Mouse (Mus musculus) myocyte (in vitro differentiated cells): Measurements from ENCODE around the gene Tspan13. TPM values are rescaled to one million over a fixed set of nuclear protein-coding genes. Genes with fewer than 3 reads are reported as not detected.

Source experiments
- H3K27me3 ChIP-seq: one replicate; pipeline ENCODE4 v1.6.1; 2011; ENCODE audit not compliant: control insufficient read depth, insufficient read depth, insufficient read length
- H3K36me3 ChIP-seq: one replicate; pipeline ENCODE4 v1.6.1; 2011; ENCODE audit not compliant: control insufficient read depth, insufficient read depth
- H3K4me2 ChIP-seq: one replicate; pipeline ENCODE4 v1.6.1; 2011; ENCODE audit warnings: low read depth, control low read depth
- H3K4me3 ChIP-seq: one replicate; pipeline ENCODE4 v1.5.1; 2011; ENCODE audit warnings: mild to moderate bottlenecking, control low read depth, moderate library complexity
- H3K79me2 ChIP-seq: one replicate; pipeline ENCODE4 v1.6.1; 2011; ENCODE audit not compliant: control insufficient read depth, insufficient read depth
- H3ac ChIP-seq: one replicate; pipeline ENCODE4 v1.6.1; 2011; ENCODE audit not compliant: control insufficient read depth, insufficient read length
- CEBPB ChIP-seq: IDR thresholded peaks from 2 replicates; pipeline ENCODE4 v1.6.1; 2011; ENCODE audit warnings: mild to moderate bottlenecking, moderate library complexity; ENCODE audit not compliant: poor library complexity, insufficient read depth, severe bottlenecking
- E2F4 ChIP-seq: IDR thresholded peaks from one replicate; pipeline ENCODE4 v1.6.1; 2011; ENCODE audit warnings: mild to moderate bottlenecking, control low read depth, moderate library complexity; ENCODE audit not compliant: insufficient read depth
- MAX ChIP-seq: IDR thresholded peaks from one replicate; pipeline ENCODE4 v1.6.1; 2011; ENCODE audit warnings: low read depth, mild to moderate bottlenecking, control low read depth
- MYOD1 ChIP-seq, 3 experiments: IDR thresholded peaks; one replicate each; pipeline ENCODE4 v1.6.1; 2011; ENCODE audit warnings: control low read depth in 2 of 3, low read depth in 2 of 3, mild to moderate bottlenecking in 2 of 3, moderate library complexity in 1 of 3; ENCODE audit not compliant: insufficient read length in 2 of 3, control insufficient read depth in 1 of 3
- MYOG ChIP-seq, 3 experiments: IDR thresholded peaks; one replicate each; pipeline ENCODE4 v1.6.1; 2011; ENCODE audit warnings: control low read depth in 2 of 3, low read depth in 2 of 3, mild to moderate bottlenecking in 2 of 3; ENCODE audit not compliant: insufficient read length in 2 of 3, control insufficient read depth in 1 of 3, insufficient read depth in 1 of 3
- POLR2A ChIP-seq: IDR thresholded peaks from one replicate; pipeline ENCODE4 v1.6.1; 2011; ENCODE audit warnings: low read depth, mild to moderate bottlenecking, control low read depth, moderate library complexity; ENCODE audit not compliant: insufficient read length
- POLR2AphosphoS2 ChIP-seq: IDR thresholded peaks from one replicate; pipeline ENCODE4 v1.6.1; 2011; ENCODE audit warnings: low read depth, control low read depth; ENCODE audit not compliant: insufficient read length
- REST ChIP-seq: IDR thresholded peaks from one replicate; pipeline ENCODE4 v1.6.1; 2011; ENCODE audit warnings: mild to moderate bottlenecking, control low read depth, moderate library complexity; ENCODE audit not compliant: insufficient read depth, insufficient read length
- SRF ChIP-seq: IDR thresholded peaks from one replicate; pipeline ENCODE4 v1.6.1; 2011; ENCODE audit warnings: low read depth; ENCODE audit not compliant: control insufficient read depth, insufficient read length
- TCF12 ChIP-seq: IDR thresholded peaks from one replicate; pipeline ENCODE4 v1.6.1; 2011; ENCODE audit warnings: mild to moderate bottlenecking, control low read depth; ENCODE audit not compliant: poor library complexity, insufficient read depth, severe bottlenecking
- TCF3 ChIP-seq: IDR thresholded peaks from one replicate; pipeline ENCODE4 v1.6.1; 2011; ENCODE audit warnings: low read depth, control low read depth; ENCODE audit not compliant: insufficient read length
- USF1 ChIP-seq: IDR thresholded peaks from one replicate; pipeline ENCODE4 v1.6.1; 2011; ENCODE audit warnings: low read depth, mild to moderate bottlenecking, control low read depth, moderate library complexity
- polyA plus RNA-seq: library from polyadenylated mRNA; unstranded; fragments of >200 nt; fragmentation: generic; extraction: Trizol; gene quantifications from one replicate; pipeline ENCODE4 v1.2.1, GENCODE M21; 2012; ENCODE audit warnings: missing spikeins

Tspan13 gene
- polyA plus RNA-seq, 1 experiment = 7.6 TPM

GRCm38 (mm10) chr12:36035501-36035900 lies 6.8 kb downstream of the Tspan13 start:
- H3ac ChIP-seq = no peak overlapping the region
- no peak overlapping the region for H3K4me2 ChIP-seq
- H3K27me3 ChIP-seq = no peaks in the 10 kb centered on the region
- TF ChIP-seq SRF (no peak), MYOG (IDR thresholded peaks at IDR 0.05; ENCODE audit: control insufficient read depth in 1 of 3, insufficient read depth in 1 of 3, insufficient read length in 2 of 3, low read depth in 2 of 3) (no peak), REST (no peak), TCF12 (no peak), POLR2AphosphoS2 (no peak)
- H3K36me3 ChIP-seq = no peaks in the 10 kb centered on the region
- no peaks in the 10 kb centered on the region for H3K79me2 ChIP-seq
- H3K4me3 ChIP-seq = no peak overlapping the region

- no peaks in the 10 kb centered on the region for H3K27me3 ChIP-seq
- no peak overlapping the region for H3K4me2 ChIP-seq
- TF ChIP-seq MAX = no peak
- TF ChIP-seq POLR2A = no peak
- TF ChIP-seq SRF = no peak
- TF ChIP-seq TCF3 = no peak
- TF ChIP-seq MYOG (IDR thresholded peaks at IDR 0.05; ENCODE audit: control insufficient read depth in 1 of 3, insufficient read depth in 1 of 3, insufficient read length in 2 of 3, low read depth in 2 of 3) = no peak
- TF ChIP-seq USF1 = no peak
- TF ChIP-seq POLR2AphosphoS2 = no peak
- no peak for TF ChIP-seq MYOD1 (IDR thresholded peaks at IDR 0.05; ENCODE audit: control insufficient read depth in 1 of 3, insufficient read length in 2 of 3, low read depth in 2 of 3)
- TF ChIP-seq E2F4 = no peak
- no peak overlapping the region for H3ac ChIP-seq
- H3K4me3 ChIP-seq = no peak overlapping the region
- H3K36me3 ChIP-seq = no peaks in the 10 kb centered on the region
- no peaks in the 10 kb centered on the region for H3K79me2 ChIP-seq
Measured at GRCm38 (mm10) chr12:36032419-36032818, 9.9 kb downstream of the Tspan13 start.

GRCm38 (mm10) chr12:36030660-36031363 lies 11.5 kb downstream of the Tspan13 start:
- Histone ChIP-seq H3ac (no peak overlapping the region), H3K27me3 (no peaks in the 10 kb centered on the region), H3K79me2 (no peaks in the 10 kb centered on the region), H3K4me2 (no peak overlapping the region), H3K4me3 (no peak overlapping the region), H3K36me3 (no peaks in the 10 kb centered on the region)
- TF ChIP-seq POLR2AphosphoS2 (no peak), E2F4 (no peak), REST (no peak), TCF12 (no peak), USF1 (no peak), MYOD1 (IDR thresholded peaks at IDR 0.05; ENCODE audit: control insufficient read depth in 1 of 3, insufficient read length in 2 of 3, low read depth in 2 of 3) (no peak), TCF3 (no peak), SRF (no peak), POLR2A (no peak)

- no peak for TF ChIP-seq POLR2AphosphoS2
- no peak for TF ChIP-seq CEBPB
- TF ChIP-seq MYOG (IDR thresholded peaks at IDR 0.05; ENCODE audit: control insufficient read depth in 1 of 3, insufficient read depth in 1 of 3, insufficient read length in 2 of 3, low read depth in 2 of 3) = no peak
- TF ChIP-seq TCF12 = no peak
- TF ChIP-seq TCF3 = no peak
- no peak for TF ChIP-seq SRF
- no peak for TF ChIP-seq MYOD1 (IDR thresholded peaks at IDR 0.05; ENCODE audit: control insufficient read depth in 1 of 3, insufficient read length in 2 of 3, low read depth in 2 of 3)
- no peak for TF ChIP-seq MAX
- TF ChIP-seq E2F4 = no peak
- no peak for TF ChIP-seq REST
- no peak for TF ChIP-seq POLR2A
- no peak for TF ChIP-seq USF1
- Histone ChIP-seq H3K36me3 (no peaks in the 10 kb centered on the region), H3K79me2 (no peaks in the 10 kb centered on the region), H3ac (no peak overlapping the region), H3K4me2 (no peak overlapping the region), H3K27me3 (no peaks in the 10 kb centered on the region), H3K4me3 (no peak overlapping the region)
Measured at GRCm38 (mm10) chr12:36029687-36030086, 12.6 kb downstream of the Tspan13 start.

GRCm38 (mm10) chr12:36028968-36029645 lies 13.2 kb downstream of the Tspan13 start:
- Histone ChIP-seq H3K27me3 (no peaks in the 10 kb centered on the region), H3K4me2 (no peak overlapping the region), H3K36me3 (no peaks in the 10 kb centered on the region), H3ac (no peak overlapping the region), H3K4me3 (no peak overlapping the region), H3K79me2 (no peaks in the 10 kb centered on the region)
- TF ChIP-seq TCF12 = no peak
- no peak for TF ChIP-seq POLR2AphosphoS2
- TF ChIP-seq E2F4 = no peak
- TF ChIP-seq SRF = no peak
- no peak for TF ChIP-seq TCF3
- TF ChIP-seq MAX = no peak
- no peak for TF ChIP-seq REST
- no peak for TF ChIP-seq MYOG (IDR thresholded peaks at IDR 0.05; ENCODE audit: control insufficient read depth in 1 of 3, insufficient read depth in 1 of 3, insufficient read length in 2 of 3, low read depth in 2 of 3)
- TF ChIP-seq MYOD1 (IDR thresholded peaks at IDR 0.05; ENCODE audit: control insufficient read depth in 1 of 3, insufficient read length in 2 of 3, low read depth in 2 of 3) = no peak
- TF ChIP-seq POLR2A = no peak
- TF ChIP-seq CEBPB = no peak
- no peak for TF ChIP-seq USF1
